Mouse (Mus musculus) adrenal gland, postnatal 4 days (tissue): ENCODE results near the gene Ifitm7. TPM values are rescaled to one million over a fixed set of nuclear protein-coding genes. Genes with fewer than 3 reads are reported as not detected.

ENCODE experiments used
- DNase-seq, 2 experiments: peaks; one replicate each; pipeline ENCODE4 v3.0.0; 2021 to 2022; ENCODE audit warnings: low spot score in 2 of 2, mixed read lengths in 2 of 2
- long read RNA-seq, 2 experiments: library from polyadenylated mRNA; stranded (forward); transcript quantifications; one replicate each; pipeline ENCODE4 v2.0.0; 2021
- total RNA-seq, 2 experiments: library from RNA; stranded (reverse); gene quantifications; 2 replicates each; pipeline ENCODE4 v1.2.3; 2021

Ifitm7 gene
- total RNA-seq: under 1 TPM; 0.39 to 0.87 TPM
- long read RNA-seq, experiment 1: 0 reads
- long read RNA-seq, experiment 2: 0 reads

DNA sequence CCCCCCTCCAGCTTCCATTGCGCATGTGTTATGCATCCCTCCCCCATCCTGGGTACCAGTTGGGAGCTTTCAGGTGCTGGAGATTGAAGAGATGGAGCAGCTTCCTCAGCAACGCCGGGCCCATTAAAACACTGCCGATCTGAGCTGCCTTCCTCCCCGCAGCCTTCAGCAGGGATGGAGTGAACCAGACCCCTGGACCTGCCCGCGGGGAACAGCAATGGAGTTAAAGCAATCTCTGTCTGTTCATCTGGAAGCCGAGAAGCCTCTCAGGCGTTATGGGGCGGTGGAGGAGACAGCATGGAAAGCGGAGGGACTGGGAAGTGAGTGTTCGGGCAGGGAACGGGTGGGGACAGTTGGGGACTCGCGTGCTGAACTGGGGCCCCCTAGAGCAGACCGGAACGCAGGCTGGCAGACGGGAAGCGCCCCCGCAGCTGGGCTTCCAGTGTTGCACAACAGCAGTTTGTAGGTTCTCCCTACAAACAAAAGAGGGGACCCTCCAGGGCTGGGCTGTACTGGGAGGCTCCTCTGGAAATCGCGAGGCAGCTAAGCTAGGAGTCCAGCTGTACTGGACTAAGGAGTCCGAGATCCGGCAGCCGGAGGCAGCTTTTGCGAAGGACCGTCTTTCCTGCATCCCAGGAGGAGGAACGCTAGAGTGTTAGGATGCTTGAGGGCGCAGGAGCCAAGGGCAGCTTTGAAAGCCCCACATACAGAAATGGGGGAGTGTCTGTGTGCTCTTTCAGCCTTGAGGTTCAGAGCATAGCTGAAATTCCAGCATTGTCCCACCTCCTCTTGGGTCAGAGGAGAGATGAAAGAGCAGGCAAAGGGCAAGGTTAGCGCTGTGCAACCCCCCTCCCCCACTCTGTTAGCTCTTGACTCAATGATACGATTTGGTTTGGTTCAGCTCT, at the start of gene Ifitm7, which contains the start of gene 2900011O08Rik:
Gene Ifitm7 (minus strand): TSS at position 315 of the 905 bp plus-strand sequence.
Gene 2900011O08Rik (plus strand): TSS at position 31 of the 905 bp plus-strand sequence.
- no peak for DNase-seq

- DNase-seq: no peak
These were observed 46.4 kb upstream of the Ifitm7 start for GRCm38 (mm10) chr16:14033076-14033475.

- DNase-seq: no peak
These were observed 44.0 kb upstream of the Ifitm7 start for GRCm38 (mm10) chr16:14030650-14031049.

DNA sequence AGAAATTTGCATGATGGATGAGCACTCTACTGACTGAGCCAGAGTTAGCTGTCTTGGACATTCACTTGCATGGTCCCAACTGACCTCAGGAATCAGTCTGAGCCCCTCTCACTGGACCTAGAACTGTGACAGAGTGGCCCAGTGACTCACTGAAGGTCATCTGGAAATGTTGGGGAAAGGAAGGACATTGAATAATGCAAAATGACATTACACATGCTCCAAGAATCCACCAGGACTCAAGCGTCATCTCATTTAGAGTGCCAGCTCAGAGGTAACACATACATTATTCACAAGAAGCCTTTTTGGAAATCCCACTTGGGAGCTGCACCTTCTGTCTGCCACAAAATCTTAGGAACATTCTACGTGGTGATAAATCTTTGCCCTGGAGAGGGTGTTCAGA, 43.2 kb upstream of the Ifitm7 start:
- DNase-seq: no peak

DNA sequence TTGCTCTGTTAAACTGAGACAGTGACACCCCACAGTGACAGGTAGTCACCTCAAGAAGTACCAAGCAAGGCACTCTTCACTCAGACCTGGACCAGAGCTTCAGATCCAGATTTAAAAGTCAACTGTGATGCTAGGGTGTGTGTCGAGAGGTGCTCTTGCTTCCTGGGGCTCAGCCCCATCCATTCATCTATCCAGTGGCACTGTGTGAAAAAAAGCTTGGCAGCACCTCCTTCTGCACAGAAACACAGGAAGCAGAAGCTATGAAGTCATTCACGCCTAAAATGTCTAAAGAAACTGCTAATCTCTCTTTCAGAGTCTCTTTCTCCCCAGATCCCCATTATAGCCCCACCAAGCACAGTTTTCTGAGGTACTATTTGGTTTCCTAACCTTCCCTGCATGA, 42.4 kb upstream of the Ifitm7 start:
- no peak for DNase-seq

DNA sequence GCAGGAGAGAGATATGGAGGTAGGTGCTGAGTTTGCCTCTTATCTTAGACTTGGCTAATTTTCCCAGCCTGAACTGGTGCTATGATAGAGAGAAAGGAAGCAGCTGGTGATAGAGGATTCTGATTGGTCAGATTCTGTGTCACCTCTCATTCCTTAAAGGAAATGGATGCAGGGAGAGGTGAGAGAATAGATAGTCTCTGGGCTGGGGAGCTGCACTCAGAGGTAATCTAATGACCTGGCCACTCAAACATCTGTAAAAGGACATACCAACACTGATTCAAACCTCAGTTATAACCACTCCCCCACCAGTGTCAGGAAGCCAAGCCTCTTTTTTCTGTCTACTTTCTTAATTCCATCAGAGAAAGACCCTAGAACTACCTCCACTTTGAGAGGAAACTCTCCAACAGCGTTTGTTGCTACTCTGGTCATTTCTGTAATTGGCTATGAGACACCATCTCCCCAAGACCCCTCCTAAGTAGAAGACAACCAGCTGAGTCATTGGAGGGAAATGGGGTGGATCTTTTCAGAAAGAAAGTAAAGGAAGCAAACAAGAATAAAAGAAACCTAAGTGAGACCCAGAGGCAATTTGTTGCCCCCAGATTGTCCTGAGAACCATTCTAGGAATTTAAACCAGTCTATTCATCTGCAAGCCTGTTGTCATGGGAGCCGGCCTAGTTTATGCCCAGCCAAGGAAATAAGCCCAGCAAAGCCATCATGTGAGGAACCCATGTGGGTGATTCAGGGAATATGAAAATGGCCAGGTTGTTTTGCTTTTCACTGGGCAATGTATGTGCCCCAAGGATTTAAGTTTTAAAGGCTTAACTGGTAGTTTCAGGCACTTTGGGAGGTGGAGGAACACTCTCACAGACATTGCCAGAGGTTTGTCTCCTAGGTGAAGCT, 38.7 kb upstream of the Ifitm7 start:
- no peak for DNase-seq

DNA sequence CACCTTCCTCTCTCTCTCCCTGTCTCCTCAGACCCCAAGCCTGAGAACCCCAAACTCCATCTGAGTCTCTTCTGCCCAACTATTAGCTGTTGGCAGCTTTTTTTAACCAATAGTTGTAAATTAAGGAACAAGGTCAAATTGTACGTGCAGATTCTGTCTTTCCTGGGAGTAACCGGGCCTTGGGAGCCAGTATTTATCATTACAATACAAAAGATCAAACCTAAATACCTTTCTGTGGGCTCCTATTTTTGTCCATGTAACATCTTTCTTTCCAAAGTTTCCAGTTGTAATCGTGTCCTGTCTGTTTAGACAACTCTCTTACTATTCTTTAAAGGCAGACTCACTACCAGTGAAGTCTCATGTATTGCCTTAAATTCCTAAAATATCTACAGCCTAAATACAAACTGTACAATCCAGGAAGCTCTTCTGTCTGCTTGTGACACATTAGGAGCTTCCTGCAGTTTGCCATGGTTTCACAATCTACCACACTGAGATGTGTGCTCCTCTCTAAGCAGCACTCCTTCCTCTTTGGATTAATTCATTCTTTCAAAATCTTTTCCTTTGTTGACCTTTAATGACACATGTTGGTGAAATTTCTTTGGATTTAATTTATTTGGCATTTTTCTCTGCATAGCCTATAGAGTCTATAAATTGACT, 34.6 kb upstream of the Ifitm7 start:
- DNase-seq: no peak

DNA sequence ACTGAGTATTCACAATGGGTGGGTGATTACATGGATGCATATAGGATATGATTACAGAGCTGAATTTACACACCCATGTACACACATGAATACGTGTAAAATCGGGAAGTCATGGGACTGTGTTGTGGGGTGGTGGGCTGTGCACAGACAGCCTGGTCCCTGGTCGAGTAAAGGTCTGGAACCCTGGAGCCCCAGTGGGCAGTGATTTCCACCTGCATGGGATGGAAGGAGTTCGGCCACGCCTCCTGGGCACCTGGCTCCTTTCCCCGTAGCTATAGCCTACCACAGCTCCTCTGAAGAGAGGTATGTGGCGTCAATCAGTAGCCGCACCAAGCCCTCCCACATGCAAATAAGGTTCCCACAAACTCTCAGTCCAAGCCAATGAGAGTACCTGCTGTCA, 30.6 kb upstream of the Ifitm7 start:
- DNase-seq: no peak

GRCm38 (mm10) chr16:14009966-14010365, 23.3 kb upstream of the Ifitm7 start:
- no peak for DNase-seq

DNA sequence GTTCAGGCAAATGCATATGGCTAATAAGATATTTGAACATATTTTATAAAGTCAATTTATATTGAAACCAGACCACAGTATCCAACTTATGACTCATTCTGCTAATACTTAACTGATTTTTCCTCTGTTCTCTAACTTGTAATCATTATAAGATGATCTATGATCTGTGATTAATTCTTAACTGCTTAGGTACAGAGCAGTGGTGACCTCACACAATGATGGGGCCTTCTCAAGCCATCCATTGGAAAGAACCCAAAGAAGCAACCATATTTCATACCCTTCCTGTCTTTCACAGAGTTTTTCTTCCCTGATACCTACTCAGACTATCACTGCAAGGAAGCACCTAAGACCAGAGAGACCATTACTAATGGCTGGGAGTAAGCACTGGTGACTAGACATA, 22.0 kb upstream of the Ifitm7 start:
- no peak for DNase-seq

DNA sequence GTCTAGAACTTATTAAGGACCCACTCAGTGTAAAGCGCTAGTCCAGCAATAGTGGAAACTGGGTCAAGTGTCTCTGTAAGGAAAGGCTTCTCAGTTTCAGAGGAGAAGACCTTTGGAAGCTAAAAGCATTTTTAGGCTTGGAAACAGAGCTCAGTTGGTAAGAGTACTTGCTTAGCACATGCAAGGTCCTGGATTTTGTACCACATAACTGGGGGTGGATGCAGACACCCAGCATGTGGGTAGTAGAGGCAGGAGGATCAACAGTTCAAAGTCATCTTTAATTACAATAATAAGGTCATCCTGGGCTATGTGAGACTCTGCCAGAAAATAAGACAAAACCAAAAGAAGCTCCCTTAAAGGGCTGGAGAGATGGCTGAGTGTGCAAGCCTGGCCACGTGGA, 21.4 kb upstream of the Ifitm7 start:
- no peak for DNase-seq

GRCm38 (mm10) chr16:14005266-14005665, 18.6 kb upstream of the Ifitm7 start:
- no peak for DNase-seq

DNA sequence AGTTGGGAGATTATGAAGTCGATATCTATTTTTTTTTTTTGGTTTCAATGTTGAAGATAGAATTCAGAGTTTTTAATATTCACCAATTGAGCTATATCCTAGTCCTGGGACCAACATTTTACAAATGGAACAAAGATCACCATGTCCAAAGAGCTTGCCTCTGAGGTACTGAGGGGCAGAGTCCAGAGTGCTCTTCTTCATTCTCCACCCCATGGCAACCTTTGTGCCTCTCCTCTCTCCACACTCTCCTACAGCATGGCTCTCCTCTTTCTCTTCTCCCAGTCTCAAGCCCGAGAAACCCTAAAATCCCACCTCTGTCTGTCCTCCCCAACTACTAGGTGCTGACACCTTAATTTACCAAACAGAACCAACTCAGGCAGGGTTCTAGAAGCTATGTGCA, 18.0 kb upstream of the Ifitm7 start:
- no peak for DNase-seq

DNA sequence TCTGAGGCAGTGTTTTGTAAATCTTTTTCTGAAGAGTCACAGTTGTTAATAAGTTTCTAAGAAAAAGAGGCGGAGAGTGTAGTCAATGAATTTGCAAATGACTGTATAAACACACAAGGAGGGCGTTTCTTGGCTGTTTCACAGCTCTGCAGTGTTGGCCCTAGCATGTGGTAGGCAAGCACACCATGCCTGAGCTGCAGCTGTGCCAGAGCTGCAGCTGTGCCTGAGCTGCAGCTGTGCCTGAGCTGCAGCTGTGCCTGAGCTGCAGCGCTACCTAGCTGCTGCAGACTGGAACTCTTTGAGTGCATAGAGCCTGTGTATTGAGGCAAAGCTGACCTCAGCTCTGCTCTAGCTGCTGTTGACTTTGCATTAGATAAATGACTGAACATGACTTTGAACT, 17.5 kb upstream of the Ifitm7 start:
- DNase-seq: no peak

DNA sequence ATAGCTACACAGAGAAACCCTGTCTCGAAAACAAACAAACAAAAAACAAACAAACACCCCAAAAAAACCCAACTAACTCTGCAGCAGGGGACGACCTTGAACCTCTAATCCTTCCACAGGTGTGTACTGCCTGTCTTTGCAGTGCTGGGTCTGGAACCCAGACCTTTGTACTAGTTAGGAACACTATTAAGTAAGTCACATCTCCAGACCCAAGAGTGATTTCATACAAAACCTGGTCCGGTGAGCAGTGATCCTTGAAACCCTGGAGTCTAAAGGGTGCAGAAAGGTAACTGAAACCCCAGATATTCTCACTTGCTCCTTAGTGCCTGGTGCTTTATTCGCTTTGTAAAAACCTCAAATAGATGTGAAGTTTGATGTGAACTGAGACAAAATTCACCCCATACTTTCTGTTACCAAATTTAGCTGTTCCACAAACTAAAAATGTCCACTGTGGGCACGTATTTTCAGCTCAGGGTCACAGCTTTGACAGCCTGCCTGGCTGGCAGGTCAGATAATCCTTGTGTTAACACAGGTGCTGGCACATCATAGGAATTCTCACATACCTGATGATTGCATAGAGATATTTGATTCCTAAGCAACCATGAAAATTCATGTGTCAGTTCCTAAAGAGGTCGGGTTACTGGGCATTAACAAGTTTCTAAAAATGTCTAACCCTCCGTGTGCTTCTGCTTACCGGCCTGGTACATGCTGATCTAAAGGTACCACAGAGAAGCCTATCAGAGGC, 16.9 kb upstream of the Ifitm7 start:
- no peak for DNase-seq

DNA sequence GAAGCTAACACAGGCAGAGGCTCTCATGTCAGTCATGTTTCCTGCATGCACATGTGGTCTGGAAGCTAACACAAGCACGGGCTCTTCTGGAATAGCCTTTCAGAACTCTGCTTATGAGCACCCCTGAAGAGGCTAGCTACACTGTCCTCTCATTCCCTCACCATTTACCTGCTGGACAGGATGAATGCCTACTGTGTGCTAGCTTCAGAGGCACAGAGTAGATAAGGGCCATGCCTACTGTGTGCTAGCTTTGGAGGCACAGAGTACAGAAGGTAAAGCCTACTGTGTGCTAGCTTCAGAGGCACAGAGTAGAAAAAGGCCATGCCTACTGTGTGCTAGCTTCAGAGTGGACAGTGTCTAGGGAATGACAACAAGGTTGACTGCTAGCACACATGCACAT, 7.8 kb upstream of the Ifitm7 start:
- DNase-seq: no peak

GRCm38 (mm10) chr16:13994076-13994475, 7.4 kb upstream of the Ifitm7 start:
- no peak for DNase-seq

DNA sequence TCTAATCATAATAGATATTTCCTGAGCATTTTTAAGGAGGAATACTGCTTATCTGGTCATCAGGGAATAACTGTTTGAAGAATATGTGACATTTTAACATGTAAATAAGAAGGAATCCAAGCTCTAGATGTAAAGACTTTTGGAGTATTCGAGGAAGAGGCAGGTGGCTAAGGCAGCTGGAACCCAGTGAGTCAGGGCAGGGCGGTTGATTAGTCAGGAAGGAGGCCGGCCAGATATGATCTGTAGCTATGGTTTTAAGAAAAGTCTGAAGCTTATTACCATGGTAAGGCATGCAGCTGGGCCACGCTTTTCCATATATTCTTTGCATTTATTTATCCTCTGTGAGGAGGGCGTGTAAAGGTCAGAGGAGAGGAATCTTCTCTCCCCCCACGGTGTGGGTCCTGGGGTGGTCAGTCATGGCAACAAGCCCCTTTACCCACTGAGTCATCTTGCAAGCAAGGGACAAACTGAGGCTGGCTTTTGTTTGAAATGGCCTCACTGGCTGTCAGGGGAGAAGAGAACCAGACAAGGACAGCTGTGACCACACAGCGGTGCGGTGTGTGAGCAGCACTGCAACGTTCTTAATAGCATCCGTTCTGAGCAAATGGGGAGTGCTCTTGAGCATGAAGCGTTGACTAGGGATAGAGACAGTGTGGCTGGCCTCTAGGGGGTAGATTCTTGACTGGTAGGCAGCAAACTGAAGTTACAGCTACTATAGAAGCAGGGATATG, 6.0 kb upstream of the Ifitm7 start:
- no peak for DNase-seq

GRCm38 (mm10) chr16:13986197-13986573, 503 bp downstream of the Ifitm7 start:
- DNase-seq: no peak

DNA sequence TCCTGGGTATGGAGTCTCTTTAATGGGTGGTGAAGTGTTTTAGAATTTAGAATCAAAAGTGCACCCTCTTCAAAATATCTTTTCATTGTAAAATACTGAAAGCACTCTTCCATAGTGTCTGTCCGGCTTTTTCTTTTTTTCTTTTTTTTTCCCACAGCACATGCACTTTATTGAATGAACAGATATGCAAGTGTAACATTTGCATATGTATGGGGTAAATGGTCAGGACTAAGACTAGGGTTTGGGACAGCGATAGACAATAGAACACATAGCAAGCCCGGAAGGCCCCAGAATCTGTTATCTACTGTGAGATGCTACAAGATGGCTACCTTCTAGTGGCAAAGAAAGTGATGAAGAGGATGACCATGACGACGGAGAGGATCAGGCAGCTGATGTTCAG, 3.5 kb downstream of the Ifitm7 start:
- DNase-seq: no peak
